Mouse (Mus musculus) gastrocnemius, adult 2 months (tissue): ENCODE results near the gene Il11. TPM values are rescaled to one million over a fixed set of nuclear protein-coding genes. Genes with fewer than 3 reads are reported as not detected.
"Not testable (repeated sequence)": the region's sequence is repeated elsewhere in the genome, so short reads cannot be mapped to it uniquely, and the experiment has no call there.

Experiments
- DNase-seq: peaks from one replicate; pipeline ENCODE4 v3.0.0; 2022
- H3K27ac ChIP-seq: fragments of 200-600 bp; 2 replicates; pipeline ENCODE4 v1.8.1; 2022; ENCODE audit warnings: mild to moderate bottlenecking
- H3K4me3 ChIP-seq: fragments of 200-600 bp; 2 replicates; pipeline ENCODE4 v1.8.1; 2022; ENCODE audit warnings: mild to moderate bottlenecking, moderate library complexity
- CTCF ChIP-seq: fragments of 200-600 bp; IDR thresholded peaks from 2 replicates; pipeline ENCODE4 v1.8.1; 2022; ENCODE audit warnings: antibody characterized with exemption, mild to moderate bottlenecking, moderate library complexity
- intact Hi-C: fragments of 180-260 bp; cut with DNase I; formaldehyde crosslinking; loops from one replicate; pipeline ENCODE4 v1.15.1; 2025
- total RNA-seq, 2 experiments: library from RNA; stranded (reverse); gene quantifications; 2 replicates each; pipeline ENCODE4 v1.2.3; 2021

Il11 gene
- total RNA-seq, 2 experiments from 2014 or later, result not detected

DNA sequence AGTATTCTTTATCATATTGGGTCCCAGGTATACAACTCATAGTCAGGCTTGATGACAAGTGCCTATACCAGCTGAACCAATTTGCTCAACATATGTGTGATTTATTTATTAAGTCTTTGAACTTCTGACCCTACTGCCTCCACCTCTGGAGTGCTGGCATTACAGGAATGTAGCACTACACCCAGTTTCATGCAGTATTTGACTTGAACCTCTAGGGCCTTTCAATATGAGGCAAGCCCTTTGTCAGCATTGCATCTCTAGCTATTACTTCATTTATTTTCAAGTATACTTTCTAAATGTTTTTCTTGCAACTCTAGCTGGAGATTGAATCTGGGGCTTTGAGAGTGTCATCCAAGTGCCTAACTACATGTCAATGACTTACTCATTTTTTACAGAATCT lies 19.6 kb upstream of the Il11 start:
- intact Hi-C loops, result no loop called here
- H3K4me3 ChIP-seq, result no peak overlapping the region
- DNase-seq, result no peak
- no peak overlapping the region for H3K27ac ChIP-seq
- no peak for TF ChIP-seq CTCF

DNA sequence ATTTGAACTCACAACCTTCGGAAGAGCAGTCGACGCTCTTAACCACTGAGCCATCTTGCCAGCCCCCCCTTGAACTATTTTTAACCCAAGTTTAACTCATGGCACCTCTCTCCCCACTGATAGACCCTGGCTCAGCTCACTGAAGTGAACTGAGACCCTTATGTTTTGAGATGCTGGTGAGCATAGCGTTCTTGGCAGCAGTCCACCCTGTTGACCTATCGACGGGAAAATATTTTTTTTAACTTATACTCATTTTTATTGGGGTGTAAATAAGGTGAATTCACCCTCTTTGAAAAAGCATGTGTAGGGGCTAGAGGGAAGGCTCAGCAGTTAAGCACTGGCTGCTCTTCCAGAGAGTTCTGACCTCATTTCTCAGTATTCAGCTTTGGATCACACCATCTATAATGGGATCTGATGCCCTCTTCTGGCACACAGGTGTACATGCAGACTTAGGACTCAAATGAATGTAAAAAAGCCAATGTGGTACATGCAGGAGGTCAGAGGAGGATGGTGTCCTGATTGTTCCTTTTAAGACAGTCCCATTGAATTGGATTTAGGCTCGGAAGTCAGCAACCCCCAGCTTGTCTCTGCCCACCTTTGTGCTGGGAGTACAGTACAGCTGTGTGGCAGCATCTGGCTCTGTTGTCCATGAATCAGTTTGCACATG lies 13.2 kb upstream of the Il11 start:
- no peak for DNase-seq
- H3K27ac ChIP-seq, result peak overlapping the region; percentile 38; the same call in 1 of the 2 replicates
- intact Hi-C loops, result loop anchor here (5.0 to 10.0 kb wide), 2 partner anchors 141 to 174 kb away; partner anchors contain the start of gene Ppp6r1

DNA sequence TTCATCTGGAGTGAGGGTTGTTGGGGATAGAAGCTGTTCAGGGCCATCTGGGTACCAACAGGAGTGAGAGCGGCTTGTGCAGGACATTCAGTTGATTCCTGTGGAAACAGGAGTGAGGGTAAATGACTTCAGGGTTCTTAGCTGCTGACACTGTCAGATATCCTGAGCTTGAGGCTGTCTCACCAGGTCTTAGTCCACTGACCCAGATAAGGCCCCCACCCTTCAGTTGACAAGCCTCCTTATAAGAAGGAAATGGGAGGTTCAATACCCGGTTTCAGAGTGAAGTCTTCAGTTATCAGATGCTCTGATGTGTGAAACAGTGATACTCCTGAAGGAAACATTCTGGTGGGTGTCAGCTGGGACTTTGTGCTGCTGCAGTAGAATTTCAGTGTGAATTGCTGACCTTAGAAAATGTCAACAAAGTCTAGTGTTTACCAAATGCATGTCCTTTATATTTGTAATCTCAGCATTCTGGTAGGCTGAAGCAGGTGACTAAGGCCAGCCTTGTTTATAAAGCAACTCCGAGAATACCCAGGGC lies 12.0 kb upstream of the Il11 start:
- H3K4me3 ChIP-seq, result 0 out of 2 replicates have a peak overlapping the region, but pooled peaks have one; percentile 5
- intact Hi-C loops, result loop anchor here (5.0 to 10.0 kb wide), 2 partner anchors 140 to 172 kb away; partner anchors contain the start of gene Ppp6r1
- no peak for TF ChIP-seq CTCF
- no peak for DNase-seq
- no peak overlapping the region for H3K27ac ChIP-seq

More for the DNA sequence above, 13.2 kb upstream of the Il11 start:
- TF ChIP-seq CTCF, result peak; percentile 76
- no peak overlapping the region for H3K4me3 ChIP-seq

DNA sequence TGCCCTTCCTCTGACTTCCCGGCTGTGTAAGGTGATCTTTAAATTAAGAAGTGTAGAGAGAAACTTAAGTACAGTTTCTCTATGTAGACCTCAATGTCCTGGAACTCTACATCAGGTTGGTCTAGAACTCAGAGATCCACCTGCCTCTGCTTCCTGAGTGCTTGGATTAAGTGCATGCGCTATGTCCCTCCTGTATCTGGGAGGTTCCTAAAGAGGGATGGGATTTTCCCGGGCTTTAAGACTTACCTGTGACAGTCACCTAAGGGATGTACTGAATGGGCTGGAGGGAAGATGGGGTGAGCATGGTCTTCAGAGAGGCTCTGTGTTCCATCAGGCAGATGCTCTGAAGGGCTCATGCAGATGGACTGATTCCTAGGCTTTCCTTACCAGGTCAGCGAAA lies 11.0 kb upstream of the Il11 start:
- peak overlapping the region; percentile 97 for H3K4me3 ChIP-seq
- TF ChIP-seq CTCF, result no peak
- DNase-seq, result no peak
- peak overlapping the region; percentile 96 for H3K27ac ChIP-seq
- intact Hi-C loops, result loop anchor here (2.0 to 10.0 kb wide), 2 partner anchors 19 to 139 kb away; partner anchors contain the start of genes Ppp6r1 and Ube2s

DNA sequence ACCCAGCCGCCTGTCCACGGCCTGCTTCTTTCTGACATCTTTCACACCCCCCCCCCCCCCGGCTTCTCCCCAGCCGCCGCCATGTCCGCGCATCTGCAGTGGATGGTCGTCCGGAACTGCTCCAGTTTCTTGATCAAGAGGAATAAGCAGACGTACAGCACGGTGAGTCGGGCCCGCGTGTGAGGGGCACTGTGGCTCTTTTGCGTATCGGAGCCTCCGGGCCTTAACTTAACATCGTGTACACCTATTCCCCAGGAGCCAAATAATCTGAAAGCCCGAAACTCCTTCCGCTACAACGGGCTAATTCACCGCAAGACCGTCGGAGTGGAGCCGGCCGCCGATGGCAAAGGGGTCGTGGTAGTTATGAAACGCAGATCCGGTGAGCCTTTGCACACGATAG lies 10.6 kb upstream of the Il11 start:
- peak overlapping the region; percentile 97 for H3K4me3 ChIP-seq
- H3K27ac ChIP-seq, result peak overlapping the region; percentile 96
- intact Hi-C loops, result loop anchor here (2.0 to 10.0 kb wide), 2 partner anchors 20 to 138 kb away; partner anchors contain the start of genes Ppp6r1 and Ube2s
- DNase-seq, result not testable (repeated sequence)

DNA sequence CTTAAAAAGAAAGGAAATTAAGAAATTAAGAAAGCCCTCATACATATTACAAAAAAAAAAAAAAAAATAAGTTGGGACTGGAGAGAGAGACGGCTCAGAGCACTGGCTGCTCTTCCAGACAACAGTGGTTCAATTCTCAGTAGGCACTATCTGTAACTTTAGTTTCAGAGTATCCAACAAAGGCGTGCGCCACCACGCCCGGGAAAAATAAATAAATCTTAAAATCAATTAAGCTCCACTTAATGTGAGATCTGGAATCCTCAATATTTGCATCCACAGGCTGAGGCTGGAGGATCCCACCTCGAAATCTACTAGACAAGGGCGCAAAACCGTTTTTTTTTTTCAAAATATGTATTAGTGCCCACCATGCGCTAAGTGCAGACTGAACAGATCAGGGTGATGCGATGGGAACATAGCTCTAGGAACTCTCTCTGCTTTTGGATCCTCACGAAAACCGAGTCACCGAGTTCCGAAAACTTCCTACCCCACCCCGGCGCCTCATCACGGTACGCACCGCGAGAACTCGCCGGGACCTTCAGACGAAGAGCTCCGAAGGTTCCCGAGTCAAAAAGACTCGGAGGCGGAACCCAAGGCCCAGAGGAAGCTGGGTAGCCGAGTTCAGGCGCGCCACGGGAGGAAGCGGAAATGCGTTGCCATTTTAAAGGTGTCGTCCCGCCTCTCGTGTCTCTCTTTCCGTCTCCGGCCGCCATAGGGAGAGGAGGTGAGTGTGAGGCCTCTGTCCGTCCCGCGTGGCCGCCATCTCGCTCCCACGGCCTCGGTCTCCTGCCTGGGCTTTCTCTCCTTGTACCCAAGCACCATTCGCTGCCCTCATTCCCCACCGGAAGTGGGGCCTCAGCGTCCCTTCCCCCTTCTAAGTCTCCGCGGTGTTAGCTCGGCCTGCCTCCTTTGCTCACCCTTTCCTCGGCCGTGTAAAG lies 9.9 kb upstream of the Il11 start, which contains the start of gene Rpl28:
Gene Rpl28 (plus strand): TSS at position 597 of the 935 bp plus-strand sequence.
- peak; percentile 96 for DNase-seq
- Histone ChIP-seq H3K4me3 (peak within 1 kb of the TSS; percentile 97), H3K27ac (peak within 1 kb of the TSS; percentile 96)
- TF ChIP-seq CTCF, result no peak
- intact Hi-C loops, result loop anchor here (2.0 to 10.0 kb wide), 2 partner anchors 20 to 138 kb away; partner anchors contain the start of genes Ppp6r1 and Ube2s

DNA sequence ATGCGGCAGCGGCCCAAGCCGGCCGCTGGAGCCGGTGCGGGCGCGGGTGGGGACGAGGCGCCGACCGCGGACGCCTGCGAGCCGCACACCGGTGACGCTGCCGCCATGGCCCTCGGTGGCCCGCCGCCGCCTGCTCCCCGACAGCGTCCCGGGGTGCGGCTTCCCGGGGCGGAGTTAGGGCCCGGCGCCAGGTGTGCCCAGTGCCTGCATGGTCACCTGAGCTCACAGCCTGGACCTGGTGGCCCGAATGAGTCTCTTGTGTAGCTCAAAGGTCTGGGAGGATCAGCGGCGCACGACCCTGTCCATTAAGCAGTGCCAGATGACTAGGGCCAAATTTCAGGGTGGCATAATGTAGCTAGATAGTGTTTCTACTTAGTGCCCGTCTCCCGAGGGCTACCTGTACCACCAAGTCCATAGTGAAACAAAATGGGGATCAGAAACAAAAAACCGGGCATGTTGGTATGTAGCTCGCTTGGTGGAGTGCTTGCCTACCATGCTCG lies 6.8 kb upstream of the Il11 start, which contains the start of gene Tmem238:
Gene Tmem238 (minus strand): TSS at position 221 of the 500 bp plus-strand sequence.
- DNase-seq, result peak; percentile 89
- no peak for TF ChIP-seq CTCF
- Histone ChIP-seq H3K4me3 (peak within 1 kb of the TSS; percentile 86), H3K27ac (peak within 1 kb of the TSS; percentile 88)
- intact Hi-C loops, result loop anchor here (1.0 kb wide), 1 partner anchor 49 kb away; the partner anchor contains the start of gene Kmt5c

DNA sequence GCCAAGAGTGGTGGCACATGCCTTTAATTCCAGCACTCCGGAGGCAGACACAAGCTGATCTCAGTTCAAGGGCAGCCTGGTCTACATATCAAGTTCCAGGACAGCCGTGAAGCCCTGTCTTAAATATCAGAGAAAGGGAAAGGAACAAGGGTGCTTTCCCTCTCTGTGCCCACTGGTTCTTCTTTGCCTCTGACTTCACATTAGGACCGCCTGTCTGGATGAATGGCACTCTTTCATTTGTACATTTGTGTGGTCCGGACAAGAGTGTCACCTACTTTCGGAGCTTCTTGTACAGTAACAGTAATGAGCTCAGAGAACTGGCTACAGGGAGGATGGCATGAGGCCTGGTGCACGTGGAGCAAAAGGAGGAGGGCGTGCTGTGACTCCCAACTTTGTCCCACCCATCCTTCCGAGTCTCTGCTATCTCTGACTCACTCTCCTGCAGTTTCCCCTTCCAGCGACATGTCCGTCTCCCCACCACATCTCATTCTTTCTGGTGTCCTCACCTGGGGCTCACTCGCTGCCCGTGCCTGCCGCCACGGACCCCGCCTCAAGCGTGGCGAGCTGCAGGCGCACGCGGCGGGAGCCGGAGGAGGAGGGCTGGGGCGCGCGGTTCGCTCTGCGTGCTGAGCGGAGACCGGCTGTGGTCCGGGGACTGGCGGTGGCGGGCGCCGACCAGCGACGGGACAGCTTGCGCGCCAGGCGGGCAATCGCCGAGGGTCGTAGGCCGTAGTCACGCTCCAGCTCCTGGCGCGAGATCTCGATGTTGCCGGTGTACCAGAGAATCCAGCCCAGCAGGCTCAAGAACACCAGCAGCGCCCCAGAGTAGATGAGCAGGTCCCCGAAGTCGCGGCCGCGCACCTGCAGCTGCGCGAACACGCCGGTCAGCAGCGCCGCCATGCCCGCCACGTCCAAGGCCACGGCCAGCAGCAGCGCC lies 6.1 kb upstream of the Il11 start:
- peak; percentile 80 for DNase-seq
- Histone ChIP-seq H3K4me3 (peak overlapping the region; percentile 86), H3K27ac (peak overlapping the region; percentile 88)
- intact Hi-C loops, result loop anchor here (1.0 kb wide), 1 partner anchor 48 kb away; the partner anchor contains the start of gene Kmt5c
- TF ChIP-seq CTCF, result peak; percentile 55

DNA sequence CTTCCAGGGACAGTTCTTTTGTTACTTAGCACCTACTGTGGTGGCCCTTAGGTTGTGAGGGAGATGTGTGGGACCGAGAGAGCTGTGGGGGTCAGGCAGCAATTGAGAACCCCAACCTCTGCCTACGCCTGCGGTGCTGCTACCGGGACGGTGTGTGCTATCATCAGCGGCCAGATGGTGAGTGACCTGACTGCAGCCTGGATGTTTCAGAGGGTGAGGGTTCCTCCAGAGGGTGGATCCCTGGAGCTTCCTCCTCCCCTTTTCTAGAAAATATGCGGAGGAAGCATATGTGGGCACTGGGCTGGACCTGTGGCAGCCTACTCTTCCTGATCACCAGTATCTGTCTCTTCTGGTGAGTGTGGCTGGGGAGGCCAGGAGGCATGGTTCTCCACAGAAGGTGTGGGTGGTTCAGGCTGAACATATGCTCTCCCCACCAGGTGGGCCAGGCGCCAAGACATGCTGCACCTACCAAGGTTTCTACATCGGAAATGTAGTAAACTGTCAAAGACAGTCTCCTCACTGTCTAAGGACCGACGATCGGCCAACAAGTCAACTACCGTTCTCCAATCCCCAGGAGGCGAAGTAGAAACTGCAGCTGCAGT lies 1.1 kb upstream of the Il11 start:
- DNase-seq, result no peak
- Histone ChIP-seq H3K4me3 (no peak overlapping the region), H3K27ac (no peak overlapping the region)
- intact Hi-C loops, result no loop called here
- no peak for TF ChIP-seq CTCF

DNA sequence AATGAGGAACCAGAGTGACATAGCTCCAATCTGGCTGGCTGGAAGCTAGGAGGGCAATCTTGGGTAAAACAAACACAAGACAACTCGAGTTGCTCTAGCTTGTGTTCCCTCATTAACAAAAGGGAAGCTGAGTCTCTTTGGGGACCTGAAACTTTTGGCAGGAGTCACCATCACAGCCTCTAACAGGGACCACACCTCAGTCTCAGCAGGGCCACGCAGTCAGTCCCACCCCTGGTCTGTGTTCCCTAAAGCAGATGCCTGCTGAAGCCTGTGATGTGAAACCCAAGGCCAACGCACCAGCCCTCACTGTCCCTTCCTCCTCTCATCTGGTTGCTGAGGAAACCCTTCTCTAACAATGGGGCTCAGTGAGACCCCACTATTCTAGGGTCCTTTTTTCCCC lies 529 bp downstream of the Il11 start:
- TF ChIP-seq CTCF, result no peak
- intact Hi-C loops, result no loop called here
- DNase-seq, result no peak
- Histone ChIP-seq H3K4me3 (no peak overlapping the region), H3K27ac (no peak overlapping the region)

DNA sequence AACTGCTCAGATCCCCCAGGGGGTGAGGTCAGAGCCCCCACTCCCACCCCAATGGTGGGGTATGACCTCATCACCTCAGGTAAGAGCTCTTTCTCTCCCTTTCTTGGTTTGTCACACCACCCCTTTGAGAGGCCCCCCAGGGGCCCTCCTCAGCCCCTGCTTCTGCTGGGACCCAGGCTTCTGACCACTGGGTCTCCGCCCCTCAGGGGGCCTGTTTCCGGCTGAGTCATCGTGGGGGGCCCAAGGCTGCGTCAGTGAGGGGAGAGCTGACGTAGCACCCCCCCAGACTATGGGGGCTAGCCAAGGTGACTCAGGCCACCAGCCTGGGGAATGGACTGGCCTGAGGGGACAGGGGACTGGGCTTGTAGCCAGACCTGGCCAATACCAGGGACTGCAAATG lies 2.7 kb downstream of the Il11 start:
- no peak for DNase-seq
- Histone ChIP-seq H3K4me3 (no peak overlapping the region), H3K27ac (no peak overlapping the region)
- intact Hi-C loops, result no loop called here
- TF ChIP-seq CTCF, result no peak
